Mouse (Mus musculus): ENCODE results near the gene Cd36. TPM values are rescaled to one million over a fixed set of nuclear protein-coding genes. Genes with fewer than 3 reads are reported as not detected.

Cd36 gene
- polyA plus RNA-seq, 1 experiment from 2014 or later, result 2.9 TPM

GRCm38 (mm10) chr5:17828713-17829544, 59.7 kb downstream of the Cd36 start:
- DNase-seq (ENCODE audit: low spot score) (no peak), ATAC-seq (replicated peaks; ENCODE audit: insufficient number of reproducible peaks, low FRiP score, low TSS enrichment, low read depth) (no peak)
- no peak overlapping the region for H3K4me2 ChIP-seq (ENCODE audit: low read depth, low read length)
- no peak overlapping the region for H3K27ac ChIP-seq (replicated peaks; ENCODE audit: low read depth, low read length)
- 81% methylated on average over 15 of the region's 15 CpGs for WGBS
- no peak overlapping the region for H3K4me3 ChIP-seq (ENCODE audit: low read depth, low read length)
- no peaks in the 10 kb centered on the region for H3K9me3 ChIP-seq (replicated peaks; ENCODE audit: control insufficient read depth, low read length)
- H3K4me1 ChIP-seq (ENCODE audit: control insufficient read depth, insufficient read depth, low read length), result no peaks in the 10 kb centered on the region
- no peaks in the 10 kb centered on the region for H3K27me3 ChIP-seq (ENCODE audit: control insufficient read depth, insufficient read depth, low read length)
- no peaks in the 10 kb centered on the region for H3K36me3 ChIP-seq (replicated peaks; ENCODE audit: control insufficient read depth, insufficient read depth, low read depth, low read length)
- H3K9ac ChIP-seq (replicated peaks; ENCODE audit: low read length), result no peak overlapping the region

DNA sequence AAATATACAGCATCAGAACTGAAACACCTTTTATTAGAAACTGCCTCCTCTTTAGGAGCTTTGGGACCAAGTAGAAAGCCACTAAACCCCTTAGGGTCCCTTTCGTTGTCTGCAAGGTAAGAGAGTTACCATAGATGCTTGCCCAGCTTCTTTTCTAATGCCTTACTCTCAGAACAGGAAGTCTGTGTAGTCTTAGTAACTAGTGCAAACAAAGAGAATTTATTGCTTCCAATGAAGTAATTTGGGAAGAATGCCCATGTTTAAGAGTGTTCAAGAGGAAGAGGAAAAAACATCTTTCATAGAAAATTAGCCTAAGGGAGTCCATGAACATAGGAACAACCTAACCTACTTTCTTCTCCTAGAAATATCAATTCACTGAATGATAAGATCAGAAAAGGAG, 67.2 kb downstream of the Cd36 start:
- WGBS, result 76% methylated on average over 1 of the region's 1 CpGs
- Histone ChIP-seq H3K4me3 (ENCODE audit: low read depth, low read length) (no peak overlapping the region), H3K27ac (replicated peaks; ENCODE audit: low read depth, low read length) (no peak overlapping the region), H3K27me3 (ENCODE audit: control insufficient read depth, insufficient read depth, low read length) (no peaks in the 10 kb centered on the region), H3K9me3 (replicated peaks; ENCODE audit: control insufficient read depth, low read length) (no peaks in the 10 kb centered on the region), H3K9ac (replicated peaks; ENCODE audit: low read length) (no peak overlapping the region), H3K4me2 (ENCODE audit: low read depth, low read length) (no peak overlapping the region), H3K4me1 (ENCODE audit: control insufficient read depth, insufficient read depth, low read length) (no peaks in the 10 kb centered on the region), H3K36me3 (replicated peaks; ENCODE audit: control insufficient read depth, insufficient read depth, low read depth, low read length) (no peaks in the 10 kb centered on the region)
- no peak for DNase-seq (ENCODE audit: low spot score)
- ATAC-seq (replicated peaks; ENCODE audit: insufficient number of reproducible peaks, low FRiP score, low TSS enrichment, low read depth), result no peak

- ATAC-seq (replicated peaks; ENCODE audit: insufficient number of reproducible peaks, low FRiP score, low TSS enrichment, low read depth) (no peak), DNase-seq (ENCODE audit: low spot score) (no peak)
- Histone ChIP-seq H3K4me3 (ENCODE audit: low read depth, low read length) (no peak overlapping the region), H3K27ac (replicated peaks; ENCODE audit: low read depth, low read length) (no peak overlapping the region), H3K9me3 (replicated peaks; ENCODE audit: control insufficient read depth, low read length) (no peaks in the 10 kb centered on the region), H3K9ac (replicated peaks; ENCODE audit: low read length) (no peak overlapping the region), H3K4me2 (ENCODE audit: low read depth, low read length) (no peak overlapping the region), H3K4me1 (ENCODE audit: control insufficient read depth, insufficient read depth, low read length) (no peaks in the 10 kb centered on the region), H3K36me3 (replicated peaks; ENCODE audit: control insufficient read depth, insufficient read depth, low read depth, low read length) (no peaks in the 10 kb centered on the region), H3K27me3 (ENCODE audit: control insufficient read depth, insufficient read depth, low read length) (no peaks in the 10 kb centered on the region)
- 85% methylated on average over 2 of the region's 2 CpGs for WGBS
Observed at GRCm38 (mm10) chr5:17820239-17820999, 68.2 kb downstream of the Cd36 start.

GRCm38 (mm10) chr5:17816170-17816569, 72.4 kb downstream of the Cd36 start:
- DNase-seq (ENCODE audit: low spot score) (peak; percentile 56), ATAC-seq (replicated peaks; ENCODE audit: insufficient number of reproducible peaks, low FRiP score, low TSS enrichment, low read depth) (no peak)
- Histone ChIP-seq H3K4me2 (ENCODE audit: low read depth, low read length) (no peak overlapping the region), H3K9ac (replicated peaks; ENCODE audit: low read length) (no peak overlapping the region), H3K27me3 (ENCODE audit: control insufficient read depth, insufficient read depth, low read length) (no peaks in the 10 kb centered on the region), H3K36me3 (replicated peaks; ENCODE audit: control insufficient read depth, insufficient read depth, low read depth, low read length) (no peaks in the 10 kb centered on the region), H3K9me3 (replicated peaks; ENCODE audit: control insufficient read depth, low read length) (no peaks in the 10 kb centered on the region), H3K27ac (replicated peaks; ENCODE audit: low read depth, low read length) (no peak overlapping the region), H3K4me3 (ENCODE audit: low read depth, low read length) (no peak overlapping the region), H3K4me1 (ENCODE audit: control insufficient read depth, insufficient read depth, low read length) (no peaks in the 10 kb centered on the region)
- WGBS, result 11% methylated on average over 2 of the region's 2 CpGs

- Histone ChIP-seq H3K27me3 (ENCODE audit: control insufficient read depth, insufficient read depth, low read length) (no peaks in the 10 kb centered on the region), H3K36me3 (replicated peaks; ENCODE audit: control insufficient read depth, insufficient read depth, low read depth, low read length) (no peaks in the 10 kb centered on the region), H3K4me1 (ENCODE audit: control insufficient read depth, insufficient read depth, low read length) (no peaks in the 10 kb centered on the region), H3K27ac (replicated peaks; ENCODE audit: low read depth, low read length) (no peak overlapping the region), H3K4me3 (ENCODE audit: low read depth, low read length) (no peak overlapping the region), H3K9me3 (replicated peaks; ENCODE audit: control insufficient read depth, low read length) (no peaks in the 10 kb centered on the region), H3K9ac (replicated peaks; ENCODE audit: low read length) (no peak overlapping the region), H3K4me2 (ENCODE audit: low read depth, low read length) (no peak overlapping the region)
- DNase-seq (ENCODE audit: low spot score), result no peak
- 68% methylated on average over 1 of the region's 1 CpGs for WGBS
- no peak for ATAC-seq (replicated peaks; ENCODE audit: insufficient number of reproducible peaks, low FRiP score, low TSS enrichment, low read depth)
Observed at GRCm38 (mm10) chr5:17810336-17810735, 78.3 kb downstream of the Cd36 start.

DNA sequence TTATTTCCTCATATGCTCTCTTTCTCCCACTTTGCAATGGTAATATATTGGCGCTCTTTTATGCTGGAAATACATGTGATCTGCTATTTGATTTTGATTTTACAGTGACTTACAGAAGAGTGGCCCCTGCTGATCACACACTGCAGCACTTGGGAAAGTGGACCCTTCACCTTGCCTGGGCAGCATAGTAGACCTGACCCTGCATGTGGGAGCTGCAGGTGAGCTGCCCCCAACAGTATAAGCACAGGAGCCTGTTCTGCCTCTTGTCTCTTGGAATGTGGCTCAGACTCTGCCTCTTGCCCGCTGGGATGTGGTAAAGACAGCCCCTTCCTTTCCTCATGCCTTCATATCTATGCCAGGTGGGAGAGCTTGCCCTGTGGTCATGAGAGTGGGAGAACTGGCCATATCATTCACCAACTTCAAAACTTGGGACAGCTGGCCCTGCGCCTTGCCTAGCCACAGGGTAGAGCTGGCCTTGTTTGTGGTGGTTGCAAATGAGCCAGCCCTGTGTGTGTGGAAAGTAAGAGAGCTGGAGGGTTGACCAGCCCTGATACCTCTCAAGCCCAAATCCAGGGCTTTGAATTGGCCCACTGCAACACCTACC, 81.7 kb downstream of the Cd36 start:
- H3K36me3 ChIP-seq (replicated peaks; ENCODE audit: control insufficient read depth, insufficient read depth, low read depth, low read length), result no peaks in the 10 kb centered on the region
- no peak overlapping the region for H3K9ac ChIP-seq (replicated peaks; ENCODE audit: low read length)
- no peaks in the 10 kb centered on the region for H3K27me3 ChIP-seq (ENCODE audit: control insufficient read depth, insufficient read depth, low read length)
- no peak overlapping the region for H3K27ac ChIP-seq (replicated peaks; ENCODE audit: low read depth, low read length)
- no peak overlapping the region for H3K4me2 ChIP-seq (ENCODE audit: low read depth, low read length)
- no peak for ATAC-seq (replicated peaks; ENCODE audit: insufficient number of reproducible peaks, low FRiP score, low TSS enrichment, low read depth)
- no peaks in the 10 kb centered on the region for H3K4me1 ChIP-seq (ENCODE audit: control insufficient read depth, insufficient read depth, low read length)
- 85% methylated on average over 3 of the region's 3 CpGs for WGBS
- H3K4me3 ChIP-seq (ENCODE audit: low read depth, low read length), result no peak overlapping the region
- H3K9me3 ChIP-seq (replicated peaks; ENCODE audit: control insufficient read depth, low read length), result no peaks in the 10 kb centered on the region
- DNase-seq (ENCODE audit: low spot score), result no peak

DNA sequence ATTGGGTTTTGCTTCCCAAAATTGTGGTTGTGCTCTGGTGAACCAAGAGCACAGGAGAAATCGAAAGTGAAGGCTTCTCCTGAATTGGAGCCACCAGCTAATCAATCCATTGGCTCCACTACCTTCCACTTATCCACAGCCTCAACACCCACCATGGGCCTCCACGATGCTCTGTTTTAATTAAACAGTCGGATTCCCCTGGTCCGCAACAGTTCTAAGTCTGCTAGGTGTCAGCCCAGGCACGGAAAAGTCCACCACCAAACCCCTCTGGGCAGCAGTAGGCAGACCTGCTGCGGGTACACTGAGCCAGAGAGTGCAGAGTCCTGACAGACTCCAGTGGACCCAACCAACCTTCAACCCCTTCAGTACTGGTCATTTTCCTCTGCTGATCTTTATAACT, 112.0 kb downstream of the Cd36 start:
- H3K36me3 ChIP-seq (replicated peaks; ENCODE audit: control insufficient read depth, insufficient read depth, low read depth, low read length), result no peaks in the 10 kb centered on the region
- no peak overlapping the region for H3K4me3 ChIP-seq (ENCODE audit: low read depth, low read length)
- no peaks in the 10 kb centered on the region for H3K27me3 ChIP-seq (ENCODE audit: control insufficient read depth, insufficient read depth, low read length)
- ATAC-seq (replicated peaks; ENCODE audit: insufficient number of reproducible peaks, low FRiP score, low TSS enrichment, low read depth) (no peak), DNase-seq (ENCODE audit: low spot score) (peak; percentile 88)
- no peak overlapping the region for H3K4me2 ChIP-seq (ENCODE audit: low read depth, low read length)
- H3K9me3 ChIP-seq (replicated peaks; ENCODE audit: control insufficient read depth, low read length), result no peaks in the 10 kb centered on the region
- no peaks in the 10 kb centered on the region for H3K4me1 ChIP-seq (ENCODE audit: control insufficient read depth, insufficient read depth, low read length)
- 91% methylated on average over 6 of the region's 6 CpGs for WGBS
- H3K27ac ChIP-seq (replicated peaks; ENCODE audit: low read depth, low read length), result no peak overlapping the region
- H3K9ac ChIP-seq (replicated peaks; ENCODE audit: low read length), result no peak overlapping the region

DNA sequence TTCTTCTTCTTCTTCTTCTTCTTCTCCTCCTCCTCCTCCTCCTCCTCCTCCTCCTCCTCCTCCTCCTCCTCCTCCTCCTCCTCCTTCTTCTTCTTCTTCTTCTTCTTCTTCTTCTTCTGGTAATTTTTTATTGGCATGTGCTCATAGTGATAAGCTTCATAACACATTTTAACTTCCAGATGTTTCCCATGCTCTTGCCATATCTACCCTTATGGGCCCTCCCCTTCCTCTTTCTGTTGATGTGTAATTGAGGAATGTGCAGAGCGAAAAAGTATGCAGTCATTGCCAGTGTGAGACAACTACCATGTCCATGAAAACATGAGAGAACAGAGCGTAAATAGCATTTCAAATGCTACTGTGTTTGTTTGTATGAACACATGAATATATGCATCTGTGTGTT, 118.3 kb downstream of the Cd36 start:
- WGBS, result 95% methylated on average over 2 of the region's 2 CpGs
- no peak overlapping the region for H3K4me2 ChIP-seq (ENCODE audit: low read depth, low read length)
- no peak for DNase-seq (ENCODE audit: low spot score)

More for the DNA sequence above, 118.3 kb downstream of the Cd36 start:
- Histone ChIP-seq H3K9me3 (replicated peaks; ENCODE audit: control insufficient read depth, low read length) (no peaks in the 10 kb centered on the region), H3K4me3 (ENCODE audit: low read depth, low read length) (no peak overlapping the region), H3K9ac (replicated peaks; ENCODE audit: low read length) (no peak overlapping the region), H3K27me3 (ENCODE audit: control insufficient read depth, insufficient read depth, low read length) (no peaks in the 10 kb centered on the region), H3K4me1 (ENCODE audit: control insufficient read depth, insufficient read depth, low read length) (no peaks in the 10 kb centered on the region), H3K36me3 (replicated peaks; ENCODE audit: control insufficient read depth, insufficient read depth, low read depth, low read length) (no peaks in the 10 kb centered on the region), H3K27ac (replicated peaks; ENCODE audit: low read depth, low read length) (no peak overlapping the region)
- ATAC-seq (replicated peaks; ENCODE audit: insufficient number of reproducible peaks, low FRiP score, low TSS enrichment, low read depth), result no peak
